Mouse (Mus musculus) gastrocnemius, postnatal 36 days (tissue): ENCODE measurements around the gene Rapgef4. TPM values are rescaled to one million over a fixed set of nuclear protein-coding genes. Genes with fewer than 3 reads are reported as not detected.
A peak's percentile ranks its signal among the peaks of the same experiment; 100 is the strongest.

ENCODE experiments used
- DNase-seq, 2 experiments: peaks; one replicate each; pipeline ENCODE4 v3.0.0; 2022
- intact Hi-C: fragments of 180-260 bp; cut with DNase I; formaldehyde crosslinking; loops from one replicate; pipeline ENCODE4 v1.15.1; 2025
- long read RNA-seq, 2 experiments: library from polyadenylated mRNA; stranded (forward); transcript quantifications; one replicate each; pipeline ENCODE4 v2.0.0; 2021
- total RNA-seq, 2 experiments: library from RNA; stranded (reverse); gene quantifications; 2 replicates each; pipeline ENCODE4 v1.2.3; 2021

The Rapgef4 gene
- 1 to 10 TPM; 1.6 to 2.6 TPM for total RNA-seq
- long read RNA-seq, experiment 1, partial matches to known transcripts, result 0 of 1 reads
- long read RNA-seq, experiment 1, other reads (novel, unspliced or antisense), result 1 of 1 reads
- long read RNA-seq, experiment 2, partial matches to known transcripts, result 0 of 3 reads
- long read RNA-seq, experiment 2, other reads (novel, unspliced or antisense), result 3 of 3 reads

DNA sequence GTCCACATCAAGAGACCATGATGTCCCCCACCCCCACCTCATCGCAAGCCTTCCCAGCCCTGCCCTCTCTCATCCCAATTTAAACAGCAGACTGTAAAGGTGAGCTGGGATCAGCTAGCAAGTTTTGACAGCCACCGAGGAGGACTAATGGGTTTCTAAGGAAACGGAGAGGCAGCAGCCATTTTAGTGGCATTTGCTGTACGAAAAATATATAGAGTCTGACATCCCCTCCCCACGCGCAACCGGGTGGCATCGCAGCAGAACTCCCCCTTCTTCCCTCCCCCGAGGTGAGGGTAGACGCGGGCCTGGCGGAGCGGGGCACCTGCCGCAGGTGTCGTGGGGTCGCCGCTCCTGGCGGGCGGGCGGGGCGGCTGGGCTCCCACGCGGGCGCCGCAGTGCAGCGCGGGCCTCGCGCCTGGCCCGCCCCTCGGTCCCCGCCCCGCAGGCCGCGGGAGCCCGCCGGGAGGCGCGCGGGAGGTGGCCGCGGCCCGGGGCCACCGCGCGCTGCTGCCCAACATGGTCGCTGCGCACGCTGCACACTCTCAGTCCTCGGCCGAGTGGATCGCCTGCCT, at the start of gene Rapgef4:
Gene Rapgef4, plus strand, starts transcription at position 470 of the 572 bp plus-strand sequence.
- intact Hi-C loops, result no loop called here
- DNase-seq, result no peak

- intact Hi-C loops, result no loop called here
- no peak for DNase-seq
These were observed 47.0 kb upstream of the Rapgef4 start for GRCm38 (mm10) chr2:71934046-71934445.

DNA sequence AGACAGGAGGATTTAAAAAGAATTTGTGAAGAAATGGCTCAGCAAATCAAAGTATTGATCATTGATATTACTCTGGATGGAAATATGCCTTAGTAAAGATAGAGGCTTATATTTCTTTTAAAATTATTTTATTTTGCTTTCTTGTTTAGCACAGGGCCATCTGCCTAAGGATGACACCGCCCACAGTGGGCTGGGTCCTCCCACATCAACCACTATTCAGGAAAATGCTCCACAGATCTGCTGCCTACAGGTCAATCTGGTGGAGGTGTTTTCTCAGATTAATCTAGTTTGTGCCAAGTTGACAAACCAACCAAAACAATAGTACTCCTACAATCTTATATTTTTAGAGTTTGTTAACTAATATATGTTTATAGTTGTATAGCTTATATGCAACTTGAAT, 44.3 kb upstream of the Rapgef4 start:
- intact Hi-C loops, result no loop called here
- DNase-seq, result no peak

DNA sequence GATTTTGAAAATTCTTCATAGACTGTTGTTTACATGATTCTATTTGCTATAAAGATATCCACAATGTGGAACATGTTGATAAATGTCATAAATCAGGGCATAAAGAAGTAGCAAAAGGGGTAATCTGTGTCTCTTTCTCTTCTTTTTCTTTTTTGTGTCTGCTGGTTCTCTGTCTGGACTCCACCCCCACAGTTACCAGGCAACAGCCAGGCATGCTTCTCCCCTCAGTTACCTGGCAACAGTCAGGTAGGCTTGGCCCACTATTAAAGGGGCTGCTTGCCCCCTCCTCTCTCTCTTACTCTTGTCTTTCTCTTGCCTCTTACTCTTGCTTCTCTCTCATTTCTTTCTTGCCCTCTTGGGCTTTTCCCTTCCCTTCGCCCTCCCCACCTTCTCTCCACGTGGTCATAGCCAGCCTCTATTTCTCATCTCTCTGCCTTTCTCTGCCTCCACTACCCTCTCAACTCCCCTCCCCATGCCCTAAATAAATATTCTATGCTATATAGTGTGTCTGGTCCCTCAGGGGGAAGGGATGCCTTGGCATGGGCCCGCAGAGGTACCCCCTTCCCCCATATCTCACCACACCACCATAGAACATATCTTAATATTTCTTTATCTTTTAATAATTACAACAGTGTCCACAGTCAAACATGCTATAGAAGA, 43.3 kb upstream of the Rapgef4 start:
- intact Hi-C loops, result no loop called here

GRCm38 (mm10) chr2:71938716-71939393, 42.2 kb upstream of the Rapgef4 start:
- peak in 1 of 2 experiments; percentile 5 for DNase-seq
- intact Hi-C loops, result no loop called here

More for the DNA sequence above, 43.3 kb upstream of the Rapgef4 start:
- DNase-seq, result no peak

DNA sequence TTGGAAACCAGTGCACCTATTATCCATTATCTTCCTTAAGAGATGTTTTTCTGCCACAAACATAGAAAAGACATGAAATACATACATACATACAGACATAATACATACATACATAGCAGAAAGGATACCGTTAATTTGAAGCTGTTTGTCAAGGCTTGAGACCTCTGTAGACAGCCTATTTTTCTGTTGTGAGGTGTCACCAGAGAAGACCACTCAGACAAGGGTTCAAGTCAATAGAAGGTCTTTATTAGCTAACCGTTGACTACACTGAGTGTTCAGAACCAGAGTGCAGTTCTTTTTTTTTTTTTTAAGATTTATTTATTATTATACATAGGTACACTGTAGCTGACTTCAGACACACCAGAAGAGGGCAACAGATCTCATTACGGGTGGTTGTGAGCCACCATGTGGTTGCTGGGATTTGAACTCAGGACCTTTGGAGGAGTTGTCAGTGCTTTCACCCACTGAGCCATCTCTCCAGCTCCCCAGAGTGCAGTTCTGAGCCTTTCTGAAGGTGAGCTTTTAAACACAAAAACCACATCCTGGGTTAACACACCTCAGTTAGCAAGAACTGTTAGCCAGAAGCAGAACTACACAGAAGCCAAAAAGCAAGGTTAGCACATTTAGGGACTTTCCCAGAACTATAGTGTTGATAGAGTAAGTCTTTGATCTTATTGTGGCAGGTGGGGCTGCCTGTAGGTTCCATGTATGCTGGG, 39.9 kb upstream of the Rapgef4 start:
- no peak for DNase-seq
- intact Hi-C loops, result no loop called here

DNA sequence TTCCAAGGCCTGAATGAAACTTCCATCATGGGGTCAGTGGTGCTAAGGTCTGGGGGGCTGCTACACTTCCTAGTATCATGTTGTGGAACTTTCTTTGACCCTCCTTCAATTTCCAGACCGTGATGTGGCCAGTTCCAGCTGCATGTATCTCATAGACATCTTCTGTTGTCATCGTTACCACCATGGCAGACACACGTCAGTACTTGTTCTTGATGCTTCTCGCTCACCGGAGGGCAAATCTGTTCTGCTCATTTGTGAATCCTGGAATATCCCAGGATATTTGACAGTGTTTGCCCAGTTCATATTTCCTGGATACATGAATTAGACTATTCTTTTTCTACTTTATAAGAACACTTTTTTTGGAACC, 39.3 kb upstream of the Rapgef4 start:
- DNase-seq, result no peak
- intact Hi-C loops, result no loop called here

GRCm38 (mm10) chr2:71951212-71951611, 29.8 kb upstream of the Rapgef4 start:
- no peak for DNase-seq
- intact Hi-C loops, result no loop called here

DNA sequence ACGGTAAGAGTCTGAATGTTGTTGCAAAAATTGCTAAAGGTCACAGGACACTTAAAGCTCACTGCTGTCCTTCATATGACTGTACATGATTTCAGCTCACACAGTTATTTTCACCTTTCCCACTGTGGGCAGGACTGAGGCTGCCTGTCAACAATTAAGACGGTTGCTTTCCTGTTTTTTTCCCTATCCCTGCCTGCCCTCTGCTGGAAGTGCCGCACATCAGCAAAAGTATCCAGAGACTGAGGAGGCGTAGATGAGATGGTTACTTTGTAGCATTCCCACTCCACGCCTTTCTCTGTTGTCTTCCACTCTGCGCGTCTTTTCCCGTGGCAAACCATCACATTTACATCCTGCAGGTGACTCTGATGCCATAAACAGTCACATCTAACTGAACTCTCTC, 25.4 kb upstream of the Rapgef4 start:
- peak; percentile 27 for DNase-seq
- intact Hi-C loops, result loop anchor here (2.0 kb wide), 1 partner anchor 57 kb away; no protein-coding TSS in a partner anchor

- intact Hi-C loops, result no loop called here
- DNase-seq, result no peak
These were observed 24.6 kb upstream of the Rapgef4 start for GRCm38 (mm10) chr2:71956463-71956862.

GRCm38 (mm10) chr2:71957951-71958350, 23.1 kb upstream of the Rapgef4 start:
- no peak for DNase-seq
- intact Hi-C loops, result no loop called here

GRCm38 (mm10) chr2:71958393-71958792, 22.6 kb upstream of the Rapgef4 start:
- intact Hi-C loops, result no loop called here
- DNase-seq, result peak; percentile 58 to 61

DNA sequence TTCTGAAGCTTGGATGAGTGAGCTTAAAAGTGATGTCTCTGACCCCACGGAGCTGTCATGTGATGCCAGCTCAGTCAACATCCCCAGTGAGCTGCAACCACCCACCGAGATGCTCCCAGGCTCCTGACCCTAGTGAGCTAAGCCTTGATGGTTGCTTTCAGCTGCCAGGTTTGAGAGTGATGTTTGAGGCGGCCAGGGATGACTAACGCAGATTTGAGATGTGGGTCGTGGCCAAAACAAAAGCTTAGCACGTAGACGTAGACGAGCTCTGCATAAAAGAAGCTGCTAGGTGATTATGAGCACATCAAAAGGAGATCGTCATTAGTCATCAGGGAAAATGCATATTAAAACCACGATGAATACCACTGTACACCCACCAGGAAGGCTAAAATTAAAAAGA, 16.8 kb upstream of the Rapgef4 start:
- intact Hi-C loops, result no loop called here
- no peak for DNase-seq

DNA sequence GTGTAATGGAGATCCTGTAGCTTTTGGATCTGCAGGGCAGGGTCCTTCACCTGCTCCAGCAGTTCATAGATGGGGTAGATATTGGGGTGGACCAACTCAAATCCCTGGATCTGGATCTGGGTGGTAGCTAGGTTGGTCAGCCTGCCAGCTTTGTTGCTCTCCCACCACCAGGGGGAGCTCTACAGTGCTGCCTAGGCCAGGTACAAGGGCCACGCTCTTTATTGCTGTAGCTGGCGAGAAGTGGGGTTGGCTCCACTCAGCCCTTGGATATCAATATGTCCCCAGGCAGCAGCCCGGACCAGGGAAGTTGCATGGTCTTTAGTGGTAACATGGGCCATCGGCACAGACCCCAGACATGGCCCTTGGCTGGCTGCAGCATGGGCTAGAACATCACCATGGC, 15.6 kb upstream of the Rapgef4 start:
- no peak for DNase-seq

DNA sequence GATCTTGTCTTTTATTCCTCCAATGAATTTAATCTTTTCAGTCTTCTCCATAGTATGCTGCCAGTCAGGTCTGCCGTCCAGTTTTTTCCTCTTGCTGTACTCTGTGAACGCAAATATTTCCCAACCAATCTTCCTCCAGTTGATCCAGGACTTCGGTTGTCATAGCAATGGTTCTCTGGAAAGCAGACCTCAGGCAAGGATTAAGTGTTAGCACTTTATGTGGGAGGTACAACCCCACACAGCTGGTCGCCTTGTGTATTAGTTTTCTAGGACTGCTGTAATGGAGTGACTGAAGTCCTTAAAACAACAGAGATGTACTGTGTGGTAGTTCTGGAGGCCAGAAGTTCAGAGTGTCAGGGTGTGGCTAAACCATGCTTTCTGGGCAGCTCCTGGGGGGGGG, 14.3 kb upstream of the Rapgef4 start:
- DNase-seq, result no peak
- intact Hi-C loops, result loop anchor here (5.0 kb wide), 1 partner anchor 71 kb away; no protein-coding TSS in a partner anchor

More for the DNA sequence above, 15.6 kb upstream of the Rapgef4 start:
- intact Hi-C loops, result loop anchor here (5.0 kb wide), 1 partner anchor 72 kb away; no protein-coding TSS in a partner anchor

DNA sequence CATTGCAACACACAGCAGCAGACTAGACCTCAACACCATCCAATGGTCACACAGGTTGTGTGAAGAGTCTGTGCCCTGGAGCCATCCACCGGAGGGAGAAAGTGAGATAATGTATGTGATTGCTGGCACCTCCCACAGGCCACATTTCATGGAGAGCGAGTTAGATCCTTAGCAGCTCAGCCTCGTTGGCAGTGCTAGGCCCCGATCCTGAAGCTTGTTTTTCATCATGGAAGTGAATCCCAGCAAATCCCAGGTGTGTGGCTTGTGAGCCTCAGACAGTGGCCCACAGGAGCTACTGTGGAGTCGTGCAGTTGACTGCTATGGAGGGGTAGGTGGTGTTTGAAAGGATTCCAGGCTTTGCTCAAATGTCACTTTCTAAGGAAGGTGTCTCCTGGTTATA, 13.2 kb upstream of the Rapgef4 start:
- intact Hi-C loops, result loop anchor here (5.0 kb wide), 1 partner anchor 69 kb away; no protein-coding TSS in a partner anchor
- DNase-seq, result no peak

- intact Hi-C loops, result no loop called here
- no peak for DNase-seq
These were observed 7.4 kb upstream of the Rapgef4 start for GRCm38 (mm10) chr2:71973646-71974045.

DNA sequence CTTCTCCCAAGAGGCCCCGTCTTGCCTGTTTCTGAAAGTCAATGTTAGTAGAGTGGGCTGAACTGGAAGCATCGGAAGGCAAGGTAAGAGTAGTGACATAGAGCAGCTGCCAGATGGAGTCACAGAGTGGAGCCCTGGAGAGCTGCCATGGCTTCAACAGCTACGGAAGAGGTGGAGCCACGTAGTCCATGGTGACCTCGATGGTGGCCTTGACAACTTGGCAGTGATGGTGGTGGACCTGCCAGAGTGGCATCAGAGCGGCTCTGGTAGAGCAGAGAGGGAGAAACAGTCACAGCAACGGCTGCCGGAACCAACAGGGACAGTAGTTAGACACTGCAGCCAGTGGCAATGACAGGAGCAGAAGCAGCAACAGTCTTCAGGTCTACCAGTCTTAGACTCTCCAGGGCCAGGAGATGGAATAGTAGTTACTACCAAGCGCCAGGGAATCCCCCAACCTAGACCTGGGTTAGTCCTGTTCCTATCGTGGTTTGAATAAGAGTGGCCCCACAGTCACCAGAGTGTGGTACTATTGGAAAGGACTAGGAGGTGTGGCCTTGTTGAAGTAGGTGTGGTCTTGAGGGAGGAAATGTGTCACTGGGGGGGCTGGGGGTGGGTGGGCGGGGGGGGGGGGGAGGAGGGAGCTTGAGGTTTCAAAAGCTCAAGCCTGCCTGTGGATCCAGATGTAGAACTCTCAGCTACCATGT, 6.7 kb upstream of the Rapgef4 start:
- intact Hi-C loops, result no loop called here
- no peak for DNase-seq

- DNase-seq, result no peak
- intact Hi-C loops, result no loop called here
These were observed 1.1 kb upstream of the Rapgef4 start for GRCm38 (mm10) chr2:71979981-71980380.

DNA sequence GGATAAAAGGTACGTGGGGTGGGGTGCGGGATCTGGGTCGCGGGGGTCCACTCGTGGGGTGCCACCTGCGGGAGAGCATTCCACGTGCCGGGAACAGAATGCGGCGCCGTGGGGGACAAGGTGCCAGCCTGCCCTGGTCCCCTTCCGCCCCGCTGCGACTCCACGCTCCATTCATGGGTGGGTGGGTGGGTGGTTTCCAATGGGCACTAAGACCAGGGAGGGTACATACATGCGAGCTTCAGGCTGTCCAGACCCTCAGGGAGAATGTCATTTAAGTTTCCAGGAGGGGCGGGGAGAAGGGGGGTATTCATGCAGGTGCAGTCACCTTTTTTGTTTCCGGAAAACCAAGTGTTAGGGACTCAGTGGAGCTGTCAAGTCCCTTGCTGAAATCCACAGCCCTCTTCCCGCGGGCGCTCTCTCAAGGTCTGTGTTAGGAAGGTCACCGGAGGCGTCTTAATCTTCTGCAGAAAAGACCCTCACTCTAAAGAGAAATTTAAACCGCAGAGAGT, 357 bp downstream of the Rapgef4 start:
- no peak for DNase-seq
- intact Hi-C loops, result no loop called here
